Mouse (Mus musculus) right cerebral cortex, adult 2 months (tissue): ENCODE results near the gene Gsc2.

ENCODE experiments used
- DNase-seq, 2 experiments: peaks; one replicate each; pipeline ENCODE4 v3.0.0; 2021 to 2022; ENCODE audit warnings: low spot score in 2 of 2

Gsc2 gene

GRCm38 (mm10) chr16:17865293-17865692, 49.6 kb downstream of the Gsc2 start:
- DNase-seq = no peak
